Mouse (Mus musculus): Measurements from ENCODE around the gene Oosp2.

DNA sequence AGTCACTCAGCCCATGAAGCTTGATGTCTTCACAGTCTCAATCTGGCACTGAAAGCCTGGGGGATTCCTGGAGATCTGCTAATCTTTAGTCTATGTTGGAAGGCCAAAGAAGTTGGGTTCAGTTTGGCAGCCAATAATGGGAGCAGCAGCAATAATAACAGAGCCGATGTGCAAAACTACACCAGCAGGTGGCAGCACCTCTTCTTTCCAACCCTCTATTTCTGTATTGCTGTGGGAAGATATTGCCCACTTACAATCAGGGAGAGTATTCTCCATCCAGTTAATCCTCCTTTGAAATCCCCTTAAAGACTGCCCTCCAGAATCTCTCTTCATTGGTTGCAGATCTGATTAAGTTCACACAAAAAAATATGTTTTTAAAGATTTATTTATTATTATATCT lies 52.2 kb downstream of the Oosp2 start:
- TF ChIP-seq CTCF (IDR thresholded peaks at IDR 0.05; ENCODE audit: extremely low read depth, insufficient read depth, low read length) (peak; percentile 49; the same call in 1 of the 2 replicates), POLR2A (IDR thresholded peaks at IDR 0.05; ENCODE audit: extremely low read depth, insufficient read depth, low read length) (no peak)

Measured in cortical plate, adult 2 months (tissue).